Mouse (Mus musculus) B cell, adult 2 months (primary cell): Measurements from ENCODE around the gene B4galnt3.
A peak's percentile ranks its signal among the peaks of the same experiment; 100 is the strongest.

ENCODE experiments used
- DNase-seq, 2 experiments: peaks; one replicate each; pipeline ENCODE4 v3.0.0; 2022

B4galnt3 gene

DNA sequence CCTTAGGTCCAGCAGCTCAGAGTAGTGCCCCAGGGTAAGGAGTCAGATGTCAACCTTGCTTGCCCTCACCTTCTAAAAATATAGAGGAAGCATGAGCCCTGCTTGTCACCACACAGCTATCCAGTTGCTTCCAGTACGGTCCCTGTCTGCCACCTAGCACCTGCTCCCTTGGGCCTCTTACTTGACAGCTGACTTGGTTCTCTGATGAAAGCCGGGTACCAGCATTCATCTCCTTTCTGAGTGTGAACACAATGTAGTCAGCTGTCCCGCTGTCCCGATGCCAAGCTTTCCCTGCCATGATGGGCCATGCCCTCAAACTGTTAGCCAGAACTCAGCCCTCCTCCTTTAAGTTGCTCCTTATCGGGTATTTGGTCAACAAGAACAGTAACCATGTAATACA is 112.2 kb downstream of the B4galnt3 start:
- no peak for DNase-seq

DNA sequence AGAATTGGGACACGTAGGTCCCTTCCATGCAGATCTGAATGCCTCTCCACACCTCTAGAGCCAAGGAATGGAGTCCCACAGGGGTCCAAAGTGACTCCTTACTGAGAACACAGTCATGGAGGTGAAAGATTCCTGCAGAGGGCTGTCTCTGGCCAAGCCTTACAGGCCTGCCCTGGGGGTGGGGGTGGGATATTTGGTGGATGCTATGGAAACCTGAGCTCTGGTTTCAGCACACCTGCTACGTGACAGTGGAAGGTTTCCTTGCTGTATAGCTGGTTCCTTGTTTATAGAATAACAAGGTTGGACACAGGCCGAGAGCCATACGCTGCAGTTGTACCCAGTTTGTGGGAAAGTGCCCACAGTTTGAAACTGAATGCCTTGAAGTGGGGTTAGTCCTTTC is 113.9 kb downstream of the B4galnt3 start:
- no peak for DNase-seq

DNA sequence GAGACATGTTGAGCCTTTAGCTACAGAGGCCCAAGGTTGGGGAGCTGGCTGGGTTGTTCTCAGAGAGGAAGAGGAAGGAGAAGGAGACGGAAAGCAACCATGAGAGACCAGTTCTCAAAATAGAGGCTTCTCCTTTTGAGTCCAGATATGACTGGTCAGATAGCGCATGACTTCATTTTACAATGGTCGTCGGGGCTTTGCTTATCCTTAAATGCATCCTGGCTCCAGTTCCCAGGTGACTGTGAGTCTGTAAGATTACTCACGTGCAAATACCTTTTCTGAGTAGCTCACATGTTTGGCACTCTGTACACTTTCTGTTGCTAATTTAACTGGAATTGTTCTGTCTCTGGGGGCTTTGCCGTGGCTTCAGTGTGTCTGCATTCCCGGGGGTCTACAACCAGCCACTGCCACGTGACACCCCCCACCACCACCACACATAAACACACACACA is 114.6 kb downstream of the B4galnt3 start:
- DNase-seq: peak; percentile 40 to 44

DNA sequence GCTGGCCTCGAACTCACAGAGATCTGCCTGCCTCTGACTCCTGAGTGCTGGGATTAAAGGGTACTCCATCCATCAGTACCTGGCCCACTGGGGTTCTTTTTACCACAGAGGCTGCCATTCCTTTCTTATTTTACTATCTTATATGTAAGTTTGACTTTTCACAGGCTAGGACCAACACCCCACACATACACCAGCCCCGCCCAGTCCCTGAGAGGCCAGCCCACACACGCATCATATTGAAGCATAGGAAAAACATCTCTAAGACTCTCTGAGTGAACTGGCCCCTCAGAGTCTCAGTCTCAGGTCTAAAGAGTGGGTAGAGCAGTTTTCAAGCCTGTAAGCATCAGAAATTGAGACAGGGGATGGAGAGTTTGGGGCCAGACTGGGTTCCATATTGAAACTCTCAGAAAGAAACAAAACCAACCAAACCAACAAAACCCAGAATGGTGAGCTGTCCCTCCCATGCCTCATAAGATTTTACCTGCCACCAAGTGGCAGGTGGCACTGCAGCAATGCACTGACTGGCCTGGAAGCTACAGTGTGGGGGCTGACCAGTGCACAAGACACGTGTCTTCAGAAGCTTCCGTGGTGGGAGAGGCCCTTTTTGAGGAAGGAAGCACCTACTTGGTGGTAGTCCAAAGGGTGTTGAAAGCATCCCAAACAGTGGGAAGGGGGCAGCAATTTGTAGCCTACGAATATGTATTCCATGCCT is 115.2 kb downstream of the B4galnt3 start:
- no peak for DNase-seq

DNA sequence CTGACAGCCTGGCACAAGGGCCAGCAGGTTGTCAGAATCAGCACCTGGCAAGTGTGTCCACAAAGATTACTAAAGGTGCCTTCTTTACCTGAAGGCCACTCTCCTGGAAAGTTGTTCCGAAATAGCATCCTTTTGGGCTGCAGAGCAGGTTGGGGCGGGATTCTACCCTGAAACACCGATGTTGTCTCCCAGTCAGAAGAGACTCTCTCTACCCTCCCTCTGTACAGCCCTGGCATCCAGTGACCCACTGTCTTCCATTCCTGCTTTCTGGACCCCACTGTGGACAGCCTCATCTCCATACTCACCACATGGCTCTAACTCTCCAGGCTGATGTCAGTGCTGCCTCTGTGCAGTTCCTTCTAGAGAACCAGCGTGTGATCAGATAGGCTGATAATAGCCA is 118.7 kb downstream of the B4galnt3 start:
- DNase-seq: no peak

DNA sequence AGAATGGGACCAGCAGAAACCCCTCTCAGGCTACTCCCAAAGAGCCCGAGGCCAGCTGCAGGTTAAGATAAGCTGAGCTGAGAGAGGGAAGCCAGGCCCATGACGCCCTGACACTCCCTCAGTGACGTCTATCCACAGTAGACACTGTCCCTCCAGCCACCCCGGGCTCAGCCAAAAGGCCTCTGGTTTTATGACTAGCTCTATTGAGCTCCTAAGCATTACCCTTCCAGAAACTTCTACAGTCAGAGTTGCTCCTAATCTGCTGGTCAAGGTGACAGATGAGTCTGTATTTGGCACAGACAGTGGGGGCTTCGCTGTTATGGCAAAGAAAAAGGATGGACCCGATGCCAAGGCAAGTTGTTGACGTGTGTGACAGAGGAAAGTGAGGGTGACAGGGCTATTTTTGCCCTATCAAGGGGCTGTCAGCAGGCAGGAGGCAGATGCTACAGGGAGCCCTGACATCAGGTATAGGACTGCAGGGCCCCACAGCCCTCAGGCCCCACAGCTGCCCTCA is 119.7 kb downstream of the B4galnt3 start:
- DNase-seq: no peak

DNA sequence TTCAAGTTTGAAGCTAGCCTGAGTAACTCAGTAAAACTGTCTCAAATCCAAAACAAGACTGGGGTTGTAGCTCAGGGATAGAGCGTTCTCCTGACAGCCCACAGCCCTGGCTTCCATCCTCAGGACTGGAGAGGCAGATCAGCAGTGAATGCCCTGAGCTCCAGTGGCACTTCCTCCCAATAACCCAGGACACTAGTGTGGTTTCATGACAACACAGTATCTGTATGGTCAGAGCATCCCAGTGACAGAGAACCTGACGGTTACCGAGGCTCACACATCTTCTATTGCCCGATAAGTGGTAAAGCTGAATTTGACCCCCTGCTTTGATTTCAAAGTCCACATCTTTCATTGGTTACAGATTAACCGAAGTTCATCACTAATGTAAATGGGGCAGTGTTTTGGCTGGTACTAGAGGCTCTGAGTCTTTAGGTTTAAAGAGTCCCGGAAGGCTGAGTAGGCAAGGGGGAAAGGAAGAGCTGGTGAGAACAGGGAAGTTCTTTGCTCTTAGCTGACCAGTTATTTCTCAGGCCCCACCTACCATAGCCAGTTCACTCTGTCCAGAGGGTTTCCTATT is 120.2 kb downstream of the B4galnt3 start:
- DNase-seq: no peak

DNA sequence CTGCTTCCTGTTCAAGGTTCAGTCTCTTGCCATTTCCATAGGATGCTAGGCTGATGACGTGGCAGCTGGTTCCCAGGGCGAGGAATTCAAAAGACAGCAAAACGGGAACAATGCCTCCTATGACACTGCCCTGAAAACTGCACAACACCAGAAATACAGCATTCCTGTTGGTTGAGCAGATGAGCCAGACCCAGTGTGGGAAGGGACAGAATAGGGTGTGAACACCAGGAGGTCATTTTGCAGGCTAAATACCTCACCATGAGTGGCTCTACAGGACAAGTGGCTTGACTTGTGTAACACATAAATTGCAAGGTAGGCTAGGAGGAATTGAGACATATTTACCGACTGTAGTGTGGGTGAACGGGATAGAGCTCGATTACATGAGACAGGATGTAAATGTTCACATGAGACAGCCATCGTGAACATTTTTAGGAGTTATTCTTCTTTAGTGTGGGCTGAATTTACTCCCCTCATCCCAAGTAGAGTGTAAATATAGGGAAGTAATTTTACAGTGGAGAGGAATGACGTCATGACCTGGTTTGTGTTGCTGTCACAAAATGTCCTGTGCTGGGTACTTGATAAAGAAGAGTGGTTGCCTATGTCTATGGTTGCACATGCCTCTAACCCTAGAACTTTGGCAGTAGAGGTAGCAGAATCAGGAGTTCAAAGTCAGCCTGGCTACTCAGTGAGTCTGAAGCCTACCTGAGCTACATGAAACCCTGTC is 121.9 kb downstream of the B4galnt3 start:
- DNase-seq: no peak

DNA sequence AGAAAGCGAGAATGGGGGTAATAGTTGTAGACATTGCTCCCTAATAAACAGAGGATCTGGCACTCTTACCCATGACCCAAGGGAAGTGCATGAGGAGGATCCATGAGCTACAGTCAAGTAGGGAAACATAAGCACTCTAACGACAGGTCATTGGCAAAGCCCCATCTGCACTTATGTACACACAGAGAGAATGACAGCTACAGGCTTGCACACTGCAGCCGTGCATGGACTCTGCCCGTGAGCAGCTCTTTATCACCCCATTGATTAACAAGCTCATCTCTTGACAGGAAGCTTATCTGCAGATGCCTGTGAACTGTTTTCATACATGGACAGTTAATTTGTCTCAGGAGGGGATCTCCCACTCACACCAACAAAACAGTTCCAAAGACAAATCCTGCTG is 126.8 kb downstream of the B4galnt3 start:
- no peak for DNase-seq

DNA sequence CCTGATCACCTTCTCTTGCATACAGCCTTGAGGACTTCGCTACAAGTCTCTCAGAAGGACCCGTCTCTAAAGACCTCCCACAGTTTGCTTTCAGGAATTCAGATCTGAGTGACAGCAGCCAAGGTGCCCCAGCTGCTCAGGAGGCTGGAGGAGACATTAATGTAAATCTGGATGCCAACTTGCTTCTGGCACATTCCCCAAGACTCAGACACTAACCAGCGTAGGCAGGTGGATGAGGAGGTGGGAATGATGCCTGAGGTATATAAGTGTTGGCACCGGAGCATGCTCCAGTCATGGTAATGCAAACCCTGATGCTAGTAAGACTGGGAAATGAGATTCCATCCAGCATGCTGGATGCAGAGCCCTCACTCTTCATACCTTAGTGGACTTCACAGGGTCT is 129.6 kb downstream of the B4galnt3 start:
- DNase-seq: no peak

DNA sequence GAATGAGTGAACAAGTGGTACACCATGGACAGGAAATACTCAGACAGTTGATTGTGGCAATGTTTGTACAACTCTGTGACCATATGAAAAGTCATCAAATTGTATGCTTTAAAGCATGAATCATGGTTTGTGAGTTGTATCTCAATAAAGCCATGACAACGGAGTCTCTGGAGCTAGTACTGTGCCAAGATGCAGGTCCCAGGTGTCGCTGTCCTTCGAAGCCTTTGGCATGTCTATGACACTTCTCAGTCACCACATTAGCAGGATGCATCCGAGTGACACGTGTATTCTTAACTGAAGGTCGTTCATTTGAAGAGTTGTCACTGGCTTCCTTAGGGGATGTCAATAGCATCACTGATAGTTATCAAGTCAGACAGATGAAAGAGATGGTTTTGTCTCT is 131.4 kb downstream of the B4galnt3 start:
- DNase-seq: no peak

DNA sequence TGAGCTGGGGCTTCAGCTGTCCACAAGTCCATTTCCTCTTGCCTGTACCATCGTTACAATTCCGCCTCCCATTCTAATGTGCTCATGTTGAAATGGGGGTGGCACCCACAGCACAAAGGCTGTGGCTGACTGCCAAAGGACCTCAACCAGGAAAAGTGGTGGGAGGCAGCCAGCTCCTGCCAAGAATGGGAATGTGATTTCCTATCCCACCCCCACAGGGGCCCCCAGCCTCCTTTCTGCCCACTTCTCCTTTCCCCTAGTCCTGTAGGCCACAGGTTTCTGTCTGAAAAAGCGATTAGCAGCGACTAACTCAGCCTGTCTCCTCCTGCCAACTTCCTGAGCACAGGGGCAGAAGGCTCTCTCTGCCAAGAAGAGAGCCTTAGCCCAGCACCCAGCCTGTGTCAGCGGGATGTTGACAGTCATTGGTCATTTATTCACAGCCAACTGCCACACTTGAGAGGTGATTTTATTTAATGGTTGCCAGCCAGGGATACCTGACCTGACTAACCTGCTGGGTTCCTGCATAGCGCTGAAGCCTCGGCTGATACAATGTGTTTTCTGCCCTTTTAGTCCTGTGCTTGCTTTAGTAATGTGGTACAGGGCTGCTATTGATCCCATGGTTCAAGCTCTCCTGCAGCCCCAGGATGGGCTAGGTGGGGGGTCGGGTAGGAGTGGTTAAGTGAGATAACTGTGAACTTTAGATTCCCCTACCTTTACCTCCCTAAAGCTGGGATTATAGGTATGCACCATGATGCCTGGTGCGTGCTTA is 135.0 kb downstream of the B4galnt3 start:
- DNase-seq: no peak

DNA sequence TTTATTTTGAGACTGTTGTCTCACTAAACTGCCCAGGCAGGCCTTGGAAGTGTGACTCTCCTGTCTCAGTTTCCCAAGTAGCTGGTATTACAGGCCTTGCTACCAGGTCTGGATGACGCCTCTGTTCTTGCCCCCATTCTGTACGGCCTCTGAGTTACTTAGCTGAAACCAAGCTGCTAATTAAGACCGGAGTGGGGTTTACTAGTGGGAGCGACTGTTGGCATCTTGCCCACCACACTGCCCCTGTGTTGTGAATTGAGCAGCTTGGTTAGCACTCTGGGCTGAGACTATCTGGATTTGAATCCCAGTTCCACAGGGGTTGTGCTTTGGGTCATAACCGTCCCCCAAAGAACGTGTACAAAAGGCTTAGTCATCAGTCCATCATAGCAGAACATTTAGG is 136.9 kb downstream of the B4galnt3 start:
- no peak for DNase-seq

DNA sequence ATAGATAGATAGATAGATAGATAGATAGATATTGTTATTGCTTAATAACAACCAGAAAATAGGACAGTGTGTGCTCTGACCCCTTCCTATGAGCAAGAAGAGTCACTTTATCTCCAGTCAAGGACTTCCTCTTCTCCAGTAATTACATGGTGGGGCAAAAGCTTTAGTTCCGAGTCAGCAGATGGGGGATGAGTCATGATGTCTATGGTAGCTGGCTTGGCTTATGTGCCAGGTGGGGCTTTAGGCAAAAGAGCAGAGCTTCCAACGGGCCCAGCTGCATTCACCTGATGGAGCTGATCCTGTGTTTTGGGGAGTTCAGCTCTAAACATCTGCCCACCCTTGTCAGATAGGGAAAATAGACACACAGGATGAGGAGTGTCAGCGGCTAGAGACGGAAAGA is 138.8 kb downstream of the B4galnt3 start:
- peak in 1 of 2 experiments; percentile 42 for DNase-seq

DNA sequence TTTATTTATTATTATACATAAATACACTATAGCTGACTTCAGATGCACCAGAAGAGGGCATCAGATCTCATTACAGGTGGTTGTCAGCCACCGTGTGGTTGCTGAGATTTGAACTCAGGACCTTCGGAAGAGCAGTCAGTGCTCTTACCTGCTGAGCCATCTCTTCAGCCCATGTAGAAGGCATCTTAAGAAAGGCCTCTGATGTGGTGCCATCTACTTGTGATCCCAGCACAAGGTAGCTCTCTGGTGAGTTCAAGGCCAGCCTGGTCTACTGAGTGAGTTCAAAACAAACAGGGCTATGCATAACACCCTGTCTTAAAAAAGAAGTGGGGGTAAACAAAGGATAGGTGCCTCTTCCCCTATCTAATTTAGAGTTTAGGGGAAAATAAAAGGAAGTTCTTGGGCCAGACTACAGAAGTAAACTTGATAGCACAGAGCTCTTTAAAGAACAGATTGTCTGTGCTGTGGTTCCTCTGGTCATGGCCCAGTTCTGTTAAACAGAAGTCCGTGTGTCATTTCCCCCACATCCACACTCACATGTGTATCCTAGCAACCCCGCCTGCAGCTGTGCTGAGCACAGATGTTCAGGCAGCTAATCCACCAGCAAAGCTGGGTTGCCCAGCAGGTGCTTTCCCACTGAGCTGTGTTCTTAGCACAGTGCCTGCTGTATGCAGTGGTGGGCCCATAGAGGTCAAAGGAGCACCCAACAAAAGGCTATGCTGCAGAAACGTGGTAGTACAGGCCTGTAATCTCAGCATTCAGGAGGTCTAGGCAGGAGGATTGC is 139.6 kb downstream of the B4galnt3 start:
- DNase-seq: peak; percentile 76 to 83
